Mouse (Mus musculus) kidney, adult 2 months (tissue): ENCODE measurements at regions not wholly inside any gene's neighbourhood (a gene's known extent, or its start where the extent isn't known, plus 50 kb on each side); places are given as distances from the start of the nearest gene placed in this dataset.

Experiments used
- DNase-seq: peaks from one replicate; pipeline ENCODE4 v3.0.0; 2021
- H3K27ac ChIP-seq: fragments of 200-500 bp; 2 replicates; pipeline ENCODE4 v1.5.1; 2012; ENCODE audit warnings: low read depth, low read length, control low read depth, inconsistent platforms; ENCODE audit not compliant: insufficient read depth
- H3K27me3 ChIP-seq: fragments of 200-500 bp; replicated peaks from 2 replicates; pipeline ENCODE4 v1.6.1; 2012; ENCODE audit warnings: mild to moderate bottlenecking, moderate library complexity, low read length, inconsistent platforms; ENCODE audit not compliant: control insufficient read depth, insufficient read depth
- H3K36me3 ChIP-seq: fragments of 200-500 bp; 2 replicates; pipeline ENCODE4 v1.6.1; 2012; ENCODE audit warnings: mild to moderate bottlenecking, moderate library complexity, low read length, inconsistent platforms; ENCODE audit not compliant: control insufficient read depth, insufficient read depth
- H3K4me1 ChIP-seq: fragments of 200-500 bp; 2 replicates; pipeline ENCODE4 v1.6.1; 2011; ENCODE audit warnings: low read length; ENCODE audit not compliant: control insufficient read depth, insufficient read depth
- H3K4me3 ChIP-seq: fragments of 200-500 bp; 2 replicates; pipeline ENCODE4 v1.5.1; 2011; ENCODE audit warnings: mild to moderate bottlenecking, low read depth, low read length, control low read depth; ENCODE audit not compliant: insufficient read depth
- CTCF ChIP-seq: fragments of 200-500 bp; conservative IDR thresholded peaks from 2 replicates; pipeline ENCODE4 v1.5.1; 2011; ENCODE audit warnings: low read depth, mild to moderate bottlenecking, control low read depth, low read length, moderate library complexity, mixed read lengths; ENCODE audit not compliant: insufficient read depth, insufficient read length
- POLR2A ChIP-seq: fragments of 200-500 bp; IDR thresholded peaks from one replicate; pipeline ENCODE4 v1.6.1; 2011; ENCODE audit warnings: low read depth, low read length, control low read depth
- WGBS: fragments of 180-500 bp; shearing (Covaris S2); methylation state at CpG from one replicate; pipeline ENCODE4 v1.1.7; 2018; 5-methylcytosine and 5-hydroxymethylcytosine counted together

- WGBS, result 88% methylated on average over 2 of the region's 2 CpGs
These were observed 83.3 kb downstream of the Cmc2 start for GRCm38 (mm10) chr8:116837991-116838390.

GRCm38 (mm10) chr8:116832181-116832580, 89.1 kb downstream of the Cmc2 start:
- no peak overlapping the region for H3K27ac ChIP-seq
- TF ChIP-seq POLR2A, result no peak
- no peak for TF ChIP-seq CTCF
- H3K36me3 ChIP-seq, result no peaks in the 10 kb centered on the region
- no peaks in the 10 kb centered on the region for H3K27me3 ChIP-seq
- DNase-seq, result peak; percentile 78
- H3K4me3 ChIP-seq, result no peak overlapping the region
- WGBS, result 44% methylated on average over 2 of the region's 2 CpGs
- no peaks in the 10 kb centered on the region for H3K4me1 ChIP-seq

More at GRCm38 (mm10) chr8:116837991-116838390, 83.3 kb downstream of the Cmc2 start:
- Histone ChIP-seq H3K4me3 (no peak overlapping the region), H3K27ac (no peak overlapping the region), H3K27me3 (no peaks in the 10 kb centered on the region), H3K36me3 (no peaks in the 10 kb centered on the region), H3K4me1 (no peaks in the 10 kb centered on the region)
- no peak for TF ChIP-seq POLR2A
- no peak for TF ChIP-seq CTCF
- DNase-seq, result no peak

GRCm38 (mm10) chr8:116829631-116830030, 91.6 kb downstream of the Cmc2 start:
- Histone ChIP-seq H3K4me3 (no peak overlapping the region), H3K27ac (no peak overlapping the region), H3K36me3 (no peaks in the 10 kb centered on the region), H3K27me3 (no peaks in the 10 kb centered on the region), H3K4me1 (no peaks in the 10 kb centered on the region)
- WGBS, result 97% methylated on average over 3 of the region's 3 CpGs
- DNase-seq, result no peak
- TF ChIP-seq POLR2A, result no peak
- no peak for TF ChIP-seq CTCF

- no peak for DNase-seq
- no peak for TF ChIP-seq CTCF
- TF ChIP-seq POLR2A, result no peak
- WGBS, result 43% methylated on average over 8 of the region's 8 CpGs
These were observed 93.0 kb downstream of the Cmc2 start for GRCm38 (mm10) chr8:116828220-116828619.

GRCm38 (mm10) chr8:116827141-116827540, 94.1 kb downstream of the Cmc2 start:
- WGBS, result 99% methylated on average over 13 of the region's 13 CpGs
- no peak overlapping the region for H3K27ac ChIP-seq
- H3K36me3 ChIP-seq, result no peaks in the 10 kb centered on the region
- H3K4me3 ChIP-seq, result no peak overlapping the region
- no peak for DNase-seq
- H3K4me1 ChIP-seq, result no peaks in the 10 kb centered on the region
- no peaks in the 10 kb centered on the region for H3K27me3 ChIP-seq
- TF ChIP-seq CTCF (no peak), POLR2A (no peak)

More at GRCm38 (mm10) chr8:116828220-116828619, 93.0 kb downstream of the Cmc2 start:
- Histone ChIP-seq H3K27ac (no peak overlapping the region), H3K4me3 (no peak overlapping the region), H3K27me3 (no peaks in the 10 kb centered on the region), H3K4me1 (no peaks in the 10 kb centered on the region), H3K36me3 (no peaks in the 10 kb centered on the region)

- Histone ChIP-seq H3K4me3 (no peak overlapping the region), H3K4me1 (no peaks in the 10 kb centered on the region), H3K36me3 (no peaks in the 10 kb centered on the region), H3K27me3 (no peaks in the 10 kb centered on the region), H3K27ac (peak overlapping the region; percentile 28; the same call in 1 of the 2 replicates)
- DNase-seq, result peak; percentile 92
- WGBS, result 17% methylated on average over 10 of the region's 10 CpGs
- no peak for TF ChIP-seq CTCF
- TF ChIP-seq POLR2A, result no peak
These were observed 81.5 kb upstream of the Cdyl2 start for GRCm38 (mm10) chr8:116814118-116814851.

- Histone ChIP-seq H3K27ac (no peak overlapping the region), H3K4me3 (no peak overlapping the region), H3K4me1 (no peaks in the 10 kb centered on the region), H3K36me3 (no peaks in the 10 kb centered on the region), H3K27me3 (no peaks in the 10 kb centered on the region)
- no peak for TF ChIP-seq CTCF
- no peak for TF ChIP-seq POLR2A
- WGBS, result 96% methylated on average over 32 of the region's 32 CpGs
- no peak for DNase-seq
These were observed 68.5 kb upstream of the Cdyl2 start for GRCm38 (mm10) chr8:116801313-116801712.
